Mouse (Mus musculus): ENCODE measurements at regions not wholly inside any gene's neighbourhood (a gene's known extent, or its start where the extent isn't known, plus 50 kb on each side); places are given as distances from the start of the nearest gene placed in this dataset.

GRCm38 (mm10) chr8:31314692-31315358 lies 2113.7 kb upstream of the 5930422O12Rik start:
- no peaks in the 10 kb centered on the region; the same call in 1 of the 2 replicates for H3K9me3 ChIP-seq (replicated peaks; ENCODE audit: control insufficient read depth, low read length)
- no peaks in the 10 kb centered on the region for H3K36me3 ChIP-seq (ENCODE audit: control insufficient read depth, insufficient read depth, low read length)
- WGBS, result 56% methylated on average over 5 of the region's 5 CpGs
- no peak overlapping the region for H3K4me2 ChIP-seq (ENCODE audit: low read depth, low read length)
- H3K4me3 ChIP-seq (replicated peaks; ENCODE audit: low read length), result no peak overlapping the region
- no peaks in the 10 kb centered on the region for H3K27me3 ChIP-seq (ENCODE audit: control insufficient read depth, insufficient read depth, low read length)
- no peak for ATAC-seq (ENCODE audit: insufficient read depth, low FRiP score)
- no peak overlapping the region for H3K27ac ChIP-seq (ENCODE audit: low read length)
- no peaks in the 10 kb centered on the region for H3K4me1 ChIP-seq (ENCODE audit: control insufficient read depth, insufficient read depth, low read length)
- no peak overlapping the region for H3K9ac ChIP-seq (ENCODE audit: low read length)

- H3K27ac ChIP-seq (ENCODE audit: low read length), result no peak overlapping the region
- no peaks in the 10 kb centered on the region for H3K27me3 ChIP-seq (ENCODE audit: control insufficient read depth, insufficient read depth, low read length)
- H3K9ac ChIP-seq (ENCODE audit: low read length), result no peak overlapping the region
- WGBS, result 52% methylated on average over 8 of the region's 8 CpGs
- ATAC-seq (ENCODE audit: insufficient read depth, low FRiP score), result no peak
- no peak overlapping the region for H3K4me2 ChIP-seq (ENCODE audit: low read depth, low read length)
- no peaks in the 10 kb centered on the region for H3K36me3 ChIP-seq (ENCODE audit: control insufficient read depth, insufficient read depth, low read length)
- H3K4me3 ChIP-seq (replicated peaks; ENCODE audit: low read length), result no peak overlapping the region
- H3K4me1 ChIP-seq (ENCODE audit: control insufficient read depth, insufficient read depth, low read length), result no peaks in the 10 kb centered on the region
- no peaks in the 10 kb centered on the region; the same call in 1 of the 2 replicates for H3K9me3 ChIP-seq (replicated peaks; ENCODE audit: control insufficient read depth, low read length)
These were observed 2113.2 kb upstream of the 5930422O12Rik start for GRCm38 (mm10) chr8:31315359-31315705.

- Histone ChIP-seq H3K4me3 (replicated peaks; ENCODE audit: low read length) (no peak overlapping the region), H3K27ac (ENCODE audit: low read length) (no peak overlapping the region), H3K4me2 (ENCODE audit: low read depth, low read length) (no peak overlapping the region), H3K9ac (ENCODE audit: low read length) (no peak overlapping the region), H3K36me3 (ENCODE audit: control insufficient read depth, insufficient read depth, low read length) (no peaks in the 10 kb centered on the region), H3K27me3 (ENCODE audit: control insufficient read depth, insufficient read depth, low read length) (no peaks in the 10 kb centered on the region), H3K4me1 (ENCODE audit: control insufficient read depth, insufficient read depth, low read length) (no peaks in the 10 kb centered on the region), H3K9me3 (replicated peaks; ENCODE audit: control insufficient read depth, low read length) (no peaks in the 10 kb centered on the region)
- WGBS, result 86% methylated on average over 7 of the region's 7 CpGs
- no peak for ATAC-seq (ENCODE audit: insufficient read depth, low FRiP score)
These were observed 2094.8 kb upstream of the 5930422O12Rik start for GRCm38 (mm10) chr8:31333545-31334297.

- no peak overlapping the region for H3K27ac ChIP-seq (ENCODE audit: low read length)
- H3K27me3 ChIP-seq (ENCODE audit: control insufficient read depth, insufficient read depth, low read length), result no peaks in the 10 kb centered on the region
- H3K9ac ChIP-seq (ENCODE audit: low read length), result no peak overlapping the region
- WGBS, result 80% methylated on average over 4 of the region's 4 CpGs
- no peaks in the 10 kb centered on the region for H3K9me3 ChIP-seq (replicated peaks; ENCODE audit: control insufficient read depth, low read length)
- no peaks in the 10 kb centered on the region for H3K4me1 ChIP-seq (ENCODE audit: control insufficient read depth, insufficient read depth, low read length)
- ATAC-seq (ENCODE audit: insufficient read depth, low FRiP score), result no peak
- no peak overlapping the region for H3K4me2 ChIP-seq (ENCODE audit: low read depth, low read length)
- no peaks in the 10 kb centered on the region for H3K36me3 ChIP-seq (ENCODE audit: control insufficient read depth, insufficient read depth, low read length)
- no peak overlapping the region for H3K4me3 ChIP-seq (replicated peaks; ENCODE audit: low read length)
These were observed 2080.0 kb upstream of the 5930422O12Rik start for GRCm38 (mm10) chr8:31348504-31348903.

GRCm38 (mm10) chr8:31369636-31370035 lies 2058.9 kb upstream of the 5930422O12Rik start:
- no peak overlapping the region for H3K4me2 ChIP-seq (ENCODE audit: low read depth, low read length)
- no peak for ATAC-seq (ENCODE audit: insufficient read depth, low FRiP score)
- H3K4me3 ChIP-seq (replicated peaks; ENCODE audit: low read length), result no peak overlapping the region
- H3K9ac ChIP-seq (ENCODE audit: low read length), result no peak overlapping the region
- WGBS, result 72% methylated on average over 5 of the region's 5 CpGs
- no peak overlapping the region for H3K27ac ChIP-seq (ENCODE audit: low read length)
- no peaks in the 10 kb centered on the region for H3K36me3 ChIP-seq (ENCODE audit: control insufficient read depth, insufficient read depth, low read length)
- no peaks in the 10 kb centered on the region for H3K4me1 ChIP-seq (ENCODE audit: control insufficient read depth, insufficient read depth, low read length)
- H3K27me3 ChIP-seq (ENCODE audit: control insufficient read depth, insufficient read depth, low read length), result no peaks in the 10 kb centered on the region
- H3K9me3 ChIP-seq (replicated peaks; ENCODE audit: control insufficient read depth, low read length), result no peaks in the 10 kb centered on the region

GRCm38 (mm10) chr8:31370137-31371010 lies 2058.1 kb upstream of the 5930422O12Rik start:
- ATAC-seq (ENCODE audit: insufficient read depth, low FRiP score), result no peak

GRCm38 (mm10) chr8:31371656-31372055 lies 2056.9 kb upstream of the 5930422O12Rik start:
- no peaks in the 10 kb centered on the region for H3K9me3 ChIP-seq (replicated peaks; ENCODE audit: control insufficient read depth, low read length)
- no peaks in the 10 kb centered on the region for H3K4me1 ChIP-seq (ENCODE audit: control insufficient read depth, insufficient read depth, low read length)
- H3K9ac ChIP-seq (ENCODE audit: low read length), result no peak overlapping the region
- no peak overlapping the region for H3K27ac ChIP-seq (ENCODE audit: low read length)
- WGBS, result 73% methylated on average over 5 of the region's 5 CpGs
- H3K4me2 ChIP-seq (ENCODE audit: low read depth, low read length), result no peak overlapping the region
- H3K4me3 ChIP-seq (replicated peaks; ENCODE audit: low read length), result no peak overlapping the region
- H3K36me3 ChIP-seq (ENCODE audit: control insufficient read depth, insufficient read depth, low read length), result no peaks in the 10 kb centered on the region
- no peaks in the 10 kb centered on the region for H3K27me3 ChIP-seq (ENCODE audit: control insufficient read depth, insufficient read depth, low read length)
- ATAC-seq (ENCODE audit: insufficient read depth, low FRiP score), result no peak

More at GRCm38 (mm10) chr8:31370137-31371010, 2058.1 kb upstream of the 5930422O12Rik start:
- Histone ChIP-seq H3K4me3 (replicated peaks; ENCODE audit: low read length) (no peak overlapping the region), H3K36me3 (ENCODE audit: control insufficient read depth, insufficient read depth, low read length) (no peaks in the 10 kb centered on the region), H3K9me3 (replicated peaks; ENCODE audit: control insufficient read depth, low read length) (no peaks in the 10 kb centered on the region), H3K4me2 (ENCODE audit: low read depth, low read length) (no peak overlapping the region), H3K27me3 (ENCODE audit: control insufficient read depth, insufficient read depth, low read length) (no peaks in the 10 kb centered on the region), H3K9ac (ENCODE audit: low read length) (no peak overlapping the region), H3K27ac (ENCODE audit: low read length) (no peak overlapping the region), H3K4me1 (ENCODE audit: control insufficient read depth, insufficient read depth, low read length) (no peaks in the 10 kb centered on the region)
- 25% methylated on average over 3 of the region's 3 CpGs for WGBS

GRCm38 (mm10) chr8:31372397-31372796 lies 2056.1 kb upstream of the 5930422O12Rik start:
- no peaks in the 10 kb centered on the region for H3K36me3 ChIP-seq (ENCODE audit: control insufficient read depth, insufficient read depth, low read length)
- no peaks in the 10 kb centered on the region for H3K9me3 ChIP-seq (replicated peaks; ENCODE audit: control insufficient read depth, low read length)
- ATAC-seq (ENCODE audit: insufficient read depth, low FRiP score), result no peak
- H3K9ac ChIP-seq (ENCODE audit: low read length), result no peak overlapping the region
- no peak overlapping the region for H3K4me3 ChIP-seq (replicated peaks; ENCODE audit: low read length)
- 69% methylated on average over 2 of the region's 2 CpGs for WGBS
- H3K27me3 ChIP-seq (ENCODE audit: control insufficient read depth, insufficient read depth, low read length), result no peaks in the 10 kb centered on the region
- H3K27ac ChIP-seq (ENCODE audit: low read length), result no peak overlapping the region
- H3K4me1 ChIP-seq (ENCODE audit: control insufficient read depth, insufficient read depth, low read length), result no peaks in the 10 kb centered on the region
- H3K4me2 ChIP-seq (ENCODE audit: low read depth, low read length), result no peak overlapping the region

Data from stomach, embryonic 16.5 days (tissue).